Comparison of ENCODE assay signal across 16 mouse cellular contexts in genomic region chr14:73255426-73255970, GRCm38 (mm10). TPM values are rescaled to one million over a fixed set of nuclear protein-coding genes. Genes with fewer than 3 reads are reported as not detected.
DNase-seq lines count a peak whose midpoint lies in the region; ATAC-seq and TF ChIP-seq lines count a peak whose summit lies in the region.
"Had no signal": no experiment of that assay in that cellular context is flagged by ENCODE, and none has a peak within 500 bp of the region (broad histone marks: within the 10 kb centered on the region; RNA-seq: fewer than 3 reads in every experiment).

No protein-coding gene starts in this region.

- no peak for TF ChIP-seq EP300 in heart, adult 2 months (IDR thresholded peaks at IDR 0.05; ENCODE audit: insufficient read depth, low read depth, low read length)

- peak overlapping the region; percentile 13 for H3K27ac ChIP-seq in heart, adult 2 months
- H3K27ac ChIP-seq in liver, embryonic 16.5 days (ENCODE audit: low read length), result 0 out of 2 replicates have a peak overlapping the region, but pooled peaks have one; percentile 24
- no peak overlapping the region for H3K27ac ChIP-seq in liver, embryonic 11.5 days (ENCODE audit: low read depth, low read length)
- peak overlapping the region; percentile 79 for H3K27ac ChIP-seq in brown adipose tissue, adult 24 weeks (replicated peaks; ENCODE audit: low read depth, low read length)
- H3K27ac ChIP-seq in thymus, adult 2 months (ENCODE audit: control insufficient read depth, insufficient read depth, low read length), result peak overlapping the region; percentile 71
- no peak overlapping the region for H3K27ac ChIP-seq in hindbrain, embryonic 10.5 days
- H3K27ac ChIP-seq in neural tube, embryonic 15.5 days (replicated peaks), result no peak overlapping the region
- H3K27ac ChIP-seq: embryonic facial prominence, embryonic 15.5 days; hindbrain, embryonic 15.5 days; neural tube, embryonic 13.5 days had no signal

- no peak overlapping the region for H3K4me3 ChIP-seq in heart, adult 2 months
- H3K4me3 ChIP-seq in liver, embryonic 16.5 days (ENCODE audit: low read depth, low read length), result no peak overlapping the region
- H3K4me3 ChIP-seq in liver, embryonic 11.5 days (ENCODE audit: low read depth, low read length), result no peak overlapping the region
- H3K4me3 ChIP-seq in brown adipose tissue, adult 24 weeks (ENCODE audit: insufficient read depth, low read depth, low read length), result no peak overlapping the region
- no peak overlapping the region for H3K4me3 ChIP-seq in thymus, adult 2 months (ENCODE audit: control insufficient read depth, insufficient read depth, low read length)
- H3K4me3 ChIP-seq in hindbrain, embryonic 10.5 days, result no peak overlapping the region
- no peak overlapping the region for H3K4me3 ChIP-seq in neural tube, embryonic 15.5 days (replicated peaks)
- H3K4me3 ChIP-seq: embryonic facial prominence, embryonic 15.5 days; hindbrain, embryonic 15.5 days; neural tube, embryonic 13.5 days had no signal

- TF ChIP-seq CTCF in heart, adult 2 months (IDR thresholded peaks at IDR 0.05), result no peak
- no peak for TF ChIP-seq CTCF in thymus, adult 2 months (IDR thresholded peaks at IDR 0.05; ENCODE audit: borderline replicate concordance, control insufficient read depth, extremely low read depth, insufficient read depth, low read length, poor library complexity)

- H3K9me3 ChIP-seq in liver, embryonic 16.5 days (replicated peaks; ENCODE audit: control insufficient read depth, low read length), result no peaks in the 10 kb centered on the region
- no peaks in the 10 kb centered on the region for H3K9me3 ChIP-seq in liver, embryonic 11.5 days (ENCODE audit: control insufficient read depth, low read length)
- no peaks in the 10 kb centered on the region for H3K9me3 ChIP-seq in hindbrain, embryonic 10.5 days
- H3K9me3 ChIP-seq in neural tube, embryonic 15.5 days (replicated peaks), result no peaks in the 10 kb centered on the region
- H3K9me3 ChIP-seq: embryonic facial prominence, embryonic 15.5 days; hindbrain, embryonic 15.5 days; neural tube, embryonic 13.5 days had no signal

- no peaks in the 10 kb centered on the region for H3K27me3 ChIP-seq in heart, adult 2 months (ENCODE audit: control insufficient read depth, insufficient read depth, low read length)
- H3K27me3 ChIP-seq in liver, embryonic 16.5 days (ENCODE audit: control insufficient read depth, insufficient read depth, low read depth, low read length), result no peaks in the 10 kb centered on the region
- no peaks in the 10 kb centered on the region for H3K27me3 ChIP-seq in liver, embryonic 11.5 days (replicated peaks; ENCODE audit: control insufficient read depth, insufficient read depth, low read length)
- H3K27me3 ChIP-seq in thymus, adult 2 months (ENCODE audit: control insufficient read depth, insufficient read depth, low read length), result no peaks in the 10 kb centered on the region
- no peaks in the 10 kb centered on the region for H3K27me3 ChIP-seq in hindbrain, embryonic 10.5 days (ENCODE audit: insufficient read depth, poor library complexity, severe bottlenecking)
- no peaks in the 10 kb centered on the region for H3K27me3 ChIP-seq in neural tube, embryonic 15.5 days (replicated peaks)
- H3K27me3 ChIP-seq: embryonic facial prominence, embryonic 15.5 days; hindbrain, embryonic 15.5 days; neural tube, embryonic 13.5 days had no signal

- no peak for DNase-seq in heart, adult 2 months
- no peak for DNase-seq in heart, postnatal 4 days
- no peak for DNase-seq in liver, embryonic 11.5 days (ENCODE audit: low spot score)
- peak; percentile 40 for DNase-seq in thymus, adult 2 months
- DNase-seq in hindbrain, embryonic 10.5 days (ENCODE audit: low spot score), result no peak
- DNase-seq: cerebellum, adult 9-11 months; kidney, adult 2 months; lung, adult 2 months; midbrain, embryonic 14.5 days had no signal

- no peak overlapping the region for H3K9ac ChIP-seq in heart, adult 2 months (ENCODE audit: low read depth, low read length)
- no peak overlapping the region for H3K9ac ChIP-seq in liver, embryonic 16.5 days (ENCODE audit: low read depth, low read length)
- no peak overlapping the region for H3K9ac ChIP-seq in liver, embryonic 11.5 days (ENCODE audit: low read depth, low read length)
- H3K9ac ChIP-seq in neural tube, embryonic 15.5 days (replicated peaks), result no peak overlapping the region
- H3K9ac ChIP-seq: embryonic facial prominence, embryonic 15.5 days; hindbrain, embryonic 15.5 days; neural tube, embryonic 13.5 days had no signal

- ATAC-seq in liver, embryonic 16.5 days (ENCODE audit: low read depth), result no peak
- ATAC-seq in liver, embryonic 11.5 days (replicated peaks; ENCODE audit: low FRiP score), result no peak
- ATAC-seq in neural tube, embryonic 15.5 days (ENCODE audit: low FRiP score), result no peak
- ATAC-seq: forebrain, embryonic 16.5 days had no signal

- 44% methylated on average over 3 of the region's 3 CpGs for WGBS in heart, adult 2 months
- WGBS in liver, embryonic 16.5 days (ENCODE audit: insufficient replicate concordance), result 56% methylated on average over 3 of the region's 3 CpGs
- WGBS in liver, embryonic 11.5 days, result 47% methylated on average over 3 of the region's 3 CpGs
- 56% methylated on average over 3 of the region's 3 CpGs for WGBS in thymus, adult 2 months
- 47% methylated on average over 3 of the region's 3 CpGs for WGBS in hindbrain, embryonic 10.5 days
- 52% methylated on average over 3 of the region's 3 CpGs for WGBS in neural tube, embryonic 15.5 days

- H3K36me3 ChIP-seq in heart, adult 2 months (ENCODE audit: control insufficient read depth, insufficient read depth, low read length), result peaks cover 18% of the 10 kb centered on the region
- H3K36me3 ChIP-seq in liver, embryonic 16.5 days (ENCODE audit: control insufficient read depth, insufficient read depth), result no peaks in the 10 kb centered on the region
- H3K36me3 ChIP-seq in liver, embryonic 11.5 days (ENCODE audit: control insufficient read depth, insufficient read depth, low read length), result no peaks in the 10 kb centered on the region
- H3K36me3 ChIP-seq in thymus, adult 2 months (ENCODE audit: control insufficient read depth, insufficient read depth, low read length), result peaks cover 9% of the 10 kb centered on the region; the same call in 1 of the 2 replicates
- H3K36me3 ChIP-seq in hindbrain, embryonic 10.5 days, result peaks cover 5% of the 10 kb centered on the region; the same call in 1 of the 2 replicates
- H3K36me3 ChIP-seq in neural tube, embryonic 15.5 days, result no peaks in the 10 kb centered on the region
- H3K36me3 ChIP-seq: embryonic facial prominence, embryonic 15.5 days; hindbrain, embryonic 15.5 days; neural tube, embryonic 13.5 days had no signal

- no peaks in the 10 kb centered on the region for H3K79me2 ChIP-seq in heart, adult 2 months (replicated peaks; ENCODE audit: control insufficient read depth, insufficient read depth, low read length)

- H3K4me1 ChIP-seq in heart, adult 2 months (ENCODE audit: control insufficient read depth, insufficient read depth, low read length), result peaks cover 11% of the 10 kb centered on the region
- peaks cover 8% of the 10 kb centered on the region for H3K4me1 ChIP-seq in liver, embryonic 16.5 days (ENCODE audit: control insufficient read depth, low read depth, low read length)
- H3K4me1 ChIP-seq in liver, embryonic 11.5 days (replicated peaks; ENCODE audit: control insufficient read depth, insufficient read depth, low read length), result peaks cover 2% of the 10 kb centered on the region; the same call in 1 of the 2 replicates
- H3K4me1 ChIP-seq in brown adipose tissue, adult 24 weeks (ENCODE audit: control insufficient read depth, insufficient read depth, insufficient read length, low read length), result peaks cover 30% of the 10 kb centered on the region
- peaks cover 12% of the 10 kb centered on the region for H3K4me1 ChIP-seq in thymus, adult 2 months (replicated peaks; ENCODE audit: control insufficient read depth, insufficient read depth, low read length)
- peaks cover 25% of the 10 kb centered on the region for H3K4me1 ChIP-seq in hindbrain, embryonic 10.5 days (replicated peaks)
- H3K4me1 ChIP-seq in neural tube, embryonic 15.5 days, result no peaks in the 10 kb centered on the region
- H3K4me1 ChIP-seq: hindbrain, embryonic 15.5 days had no signal

- TF ChIP-seq POLR2A in heart, adult 2 months (IDR thresholded peaks at IDR 0.05; ENCODE audit: insufficient read depth, low read depth, low read length), result no peak
- TF ChIP-seq POLR2A in thymus, adult 2 months (IDR thresholded peaks at IDR 0.05; ENCODE audit: control insufficient read depth, extremely low read depth, insufficient read depth, low read length, poor library complexity), result no peak

- intact Hi-C loops in heart, adult 2 months (cut with DNase I), result loop anchor here (5.0 kb wide), 1 partner anchor 48 kb away; no protein-coding TSS in a partner anchor

- H3K4me2 ChIP-seq in liver, embryonic 16.5 days (ENCODE audit: low read depth, low read length), result no peak overlapping the region
- H3K4me2 ChIP-seq in liver, embryonic 11.5 days, result no peak overlapping the region
- no peak overlapping the region for H3K4me2 ChIP-seq in neural tube, embryonic 15.5 days
- H3K4me2 ChIP-seq: embryonic facial prominence, embryonic 15.5 days; hindbrain, embryonic 15.5 days; neural tube, embryonic 13.5 days had no signal

RNA-seq across cellular contexts. Expression of gene Lpar6, which starts 17.8 kb away (rescaled TPM):
- 1 to 10 TPM; 1.5 to 2.3 TPM for total RNA-seq in heart, adult 2 months (2021)
- 2.3 and 5.2 TPM in 2 replicates for polyA plus RNA-seq in heart, adult 2 months (2012; rRNA removed)
- 1 to 10 TPM; 4.0 to 4.1 TPM for total RNA-seq in heart, postnatal 4 days (2021)
- 5.9 TPM in 2 replicates for polyA plus RNA-seq in liver, embryonic 16.5 days (2015; fragmentation: Nextera tagmentation; extraction: Ambion mirVana)
- polyA plus RNA-seq in liver, embryonic 11.5 days (2014; fragmentation: Nextera tagmentation; extraction: Ambion mirVana), result 9.3 and 9.8 TPM in 2 replicates
- polyA plus RNA-seq in brown adipose tissue, adult 24 weeks (2012; ENCODE audit: insufficient read depth, insufficient read length, missing spikeins), result 15.0 and 19.7 TPM in 2 replicates
- polyA plus RNA-seq in thymus, adult 2 months (2012; rRNA removed), result 18.4 and 22.3 TPM in 2 replicates
- 15.4 and 18.0 TPM in 2 replicates for polyA plus RNA-seq in hindbrain, embryonic 10.5 days (2016; fragmentation: Nextera tagmentation; extraction: Ambion mirVana)
- polyA plus RNA-seq in neural tube, embryonic 15.5 days (2015; fragmentation: Nextera tagmentation; extraction: Ambion mirVana), result 4.0 and 5.7 TPM in 2 replicates

Comparison
In these comparisons a context has a peak if more than half of its experiments do, and no peak if none do; other contexts are left out.
1. H3K27ac ChIP-seq: peak in heart, adult 2 months (single experiment), liver, embryonic 16.5 days (single experiment), brown adipose tissue, adult 24 weeks (single experiment) and thymus, adult 2 months (single experiment); none in liver, embryonic 11.5 days (single experiment), hindbrain, embryonic 10.5 days (single experiment) and neural tube, embryonic 15.5 days (single experiment).